Mouse (Mus musculus): ENCODE data around the gene Ces2e.
"Not testable (repeated sequence)": the region's sequence is repeated elsewhere in the genome, so short reads cannot be mapped to it uniquely, and the experiment has no call there.

Gene Ces2e

GRCm38 (mm10) chr8:104925972-104926596, at the start of gene Ces2e:
Gene Ces2e (plus strand): TSS chr8:104926260.
- no peak for DNase-seq (ENCODE audit: inconsistent ontology term)

- DNase-seq (ENCODE audit: inconsistent ontology term) = not testable (repeated sequence)
Measured at GRCm38 (mm10) chr8:104886223-104886926, 39.7 kb upstream of the Ces2e start.

GRCm38 (mm10) chr8:104901746-104902145, 24.3 kb upstream of the Ces2e start:
- DNase-seq (ENCODE audit: inconsistent ontology term) = no peak

- DNase-seq (ENCODE audit: inconsistent ontology term) = no peak
Measured at GRCm38 (mm10) chr8:104907111-104907510, 18.9 kb upstream of the Ces2e start.

- DNase-seq (ENCODE audit: inconsistent ontology term) = not testable (repeated sequence)
Measured at GRCm38 (mm10) chr8:104909021-104909420, 17.0 kb upstream of the Ces2e start.

GRCm38 (mm10) chr8:104909651-104910050, 16.4 kb upstream of the Ces2e start:
- not testable (repeated sequence) for DNase-seq (ENCODE audit: inconsistent ontology term)

- DNase-seq (ENCODE audit: inconsistent ontology term) = no peak
Measured at GRCm38 (mm10) chr8:104927301-104927700, 1.2 kb downstream of the Ces2e start.

- no peak for DNase-seq (ENCODE audit: inconsistent ontology term)
Measured at GRCm38 (mm10) chr8:104944665-104945064, 18.6 kb downstream of the Ces2e start.

- DNase-seq (ENCODE audit: inconsistent ontology term) = no peak
Measured at GRCm38 (mm10) chr8:104947056-104947455, 21.0 kb downstream of the Ces2e start, which contains the start of gene Ces2f. Gene Ces2f (plus strand): TSS chr8:104947356.

- no peak for DNase-seq (ENCODE audit: inconsistent ontology term)
Measured at GRCm38 (mm10) chr8:104949031-104949430, 23.0 kb downstream of the Ces2e start.

- no peak for DNase-seq (ENCODE audit: inconsistent ontology term)
Measured at GRCm38 (mm10) chr8:104961537-104961961, 35.5 kb downstream of the Ces2e start, which contains the start of gene Ces2g. Gene Ces2g (plus strand): TSS chr8:104961718.

GRCm38 (mm10) chr8:104962229-104962901, 36.3 kb downstream of the Ces2e start:
- DNase-seq (ENCODE audit: inconsistent ontology term) = no peak

GRCm38 (mm10) chr8:104963375-104963894, 37.4 kb downstream of the Ces2e start:
- DNase-seq (ENCODE audit: inconsistent ontology term) = no peak

GRCm38 (mm10) chr8:104984126-104984525, 58.1 kb downstream of the Ces2e start:
- no peak for DNase-seq (ENCODE audit: inconsistent ontology term)

All from Muller cell, postnatal 12 days (primary cell).